Mouse (Mus musculus) forebrain, embryonic 13.5 days (tissue): ENCODE results near the gene Minpp1. TPM values are rescaled to one million over a fixed set of nuclear protein-coding genes. Genes with fewer than 3 reads are reported as not detected.

Experiments used
- polyA plus RNA-seq: library from polyadenylated mRNA; unstranded; fragments of >200 nt; fragmentation: Nextera tagmentation; extraction: Ambion mirVana; gene quantifications from 2 replicates; pipeline ENCODE4 v1.2.1, GENCODE M21; 2015

The Minpp1 gene
- polyA plus RNA-seq, 1 experiment from 2014 or later: 38.6 TPM

Other genes with a start within 250 kb of the Minpp1 start
- gene Sgms1, start 96.1 kb upstream of the Minpp1 start, polyA plus RNA-seq: 9.9 and 11.1 TPM in 2 replicates
- gene Rpl9-ps6, start 19.2 kb upstream of the Minpp1 start, polyA plus RNA-seq: 98.9 and 101 TPM in 2 replicates
- 0.37 and 0.53 TPM in 2 replicates for gene Papss2, start 110.0 kb downstream of the Minpp1 start, polyA plus RNA-seq